Mouse (Mus musculus) midbrain, embryonic 13.5 days (tissue): Measurements from ENCODE around the gene Cdk8. TPM values are rescaled to one million over a fixed set of nuclear protein-coding genes. Genes with fewer than 3 reads are reported as not detected.

ENCODE experiments used
- ATAC-seq: fragments of 200-750 bp; cut with Nextera tagmentation; 2 replicates; pipeline ENCODE4 v1.8.0; 2017; ENCODE audit warnings: mild to moderate bottlenecking, moderate TSS enrichment, moderate library complexity
- H3K27ac ChIP-seq: fragments of 300-500 bp; sonication (generic); 2 replicates; pipeline ENCODE4 v1.5.1; 2015; ENCODE audit warnings: inconsistent platforms, mild to moderate bottlenecking, moderate library complexity
- H3K27me3 ChIP-seq: fragments of 300-500 bp; sonication (generic); 2 replicates; pipeline ENCODE4 v1.6.1; 2015; ENCODE audit warnings: mild to moderate bottlenecking, inconsistent platforms
- H3K36me3 ChIP-seq: fragments of 300-500 bp; sonication (generic); 2 replicates; pipeline ENCODE4 v1.6.1; 2015; ENCODE audit warnings: mild to moderate bottlenecking, inconsistent platforms
- H3K4me1 ChIP-seq: fragments of 300-500 bp; sonication (generic); replicated peaks from 2 replicates; pipeline ENCODE4 v1.6.1; 2015; ENCODE audit warnings: inconsistent platforms
- H3K4me2 ChIP-seq: fragments of 300-500 bp; sonication (generic); replicated peaks from 2 replicates; pipeline ENCODE4 v1.6.1; 2015; ENCODE audit warnings: moderate library complexity, mild to moderate bottlenecking, inconsistent platforms
- H3K4me3 ChIP-seq: fragments of 300-500 bp; sonication (generic); replicated peaks from 2 replicates; pipeline ENCODE4 v1.5.1; 2015; ENCODE audit warnings: mild to moderate bottlenecking, inconsistent platforms
- H3K9ac ChIP-seq: fragments of 300-500 bp; sonication (generic); replicated peaks from 2 replicates; pipeline ENCODE4 v1.6.1; 2015; ENCODE audit warnings: mild to moderate bottlenecking, inconsistent platforms
- H3K9me3 ChIP-seq: fragments of 300-500 bp; sonication (generic); 2 replicates; pipeline ENCODE4 v1.6.1; 2016; ENCODE audit warnings: mild to moderate bottlenecking, inconsistent platforms
- WGBS: fragments of 180-500 bp; shearing (Covaris S2); methylation state at CpG from one replicate; pipeline ENCODE4 v1.1.7; 2015; 5-methylcytosine and 5-hydroxymethylcytosine counted together
- polyA plus RNA-seq: library from polyadenylated mRNA; unstranded; fragments of >200 nt; fragmentation: Nextera tagmentation; extraction: Ambion mirVana; gene quantifications from 2 replicates; pipeline ENCODE4 v1.2.1, GENCODE M21; 2015

The Cdk8 gene
- polyA plus RNA-seq, 1 experiment from 2014 or later = 25.6 TPM

GRCm38 (mm10) chr5:146260003-146260402, 29.0 kb downstream of the Cdk8 start:
- no peak for ATAC-seq
- H3K27me3 ChIP-seq = no peaks in the 10 kb centered on the region
- H3K4me3 ChIP-seq = no peak overlapping the region
- peaks cover 31% of the 10 kb centered on the region for H3K36me3 ChIP-seq
- H3K9ac ChIP-seq = no peak overlapping the region
- H3K27ac ChIP-seq = no peak overlapping the region
- no peaks in the 10 kb centered on the region for H3K9me3 ChIP-seq
- WGBS = 59% methylated on average over 9 of the region's 9 CpGs
- no peak overlapping the region for H3K4me2 ChIP-seq
- H3K4me1 ChIP-seq = no peaks in the 10 kb centered on the region

- no peaks in the 10 kb centered on the region for H3K9me3 ChIP-seq
- H3K27me3 ChIP-seq = no peaks in the 10 kb centered on the region
- H3K4me1 ChIP-seq = no peaks in the 10 kb centered on the region
- no peak for ATAC-seq
- H3K4me2 ChIP-seq = no peak overlapping the region
- WGBS = 68% methylated on average over 4 of the region's 6 CpGs
- no peak overlapping the region for H3K4me3 ChIP-seq
- peaks cover 13% of the 10 kb centered on the region for H3K36me3 ChIP-seq
- no peak overlapping the region for H3K27ac ChIP-seq
- H3K9ac ChIP-seq = no peak overlapping the region
Measured at GRCm38 (mm10) chr5:146265934-146266591, 35.0 kb downstream of the Cdk8 start.

GRCm38 (mm10) chr5:146267776-146268175, 36.7 kb downstream of the Cdk8 start:
- Histone ChIP-seq H3K4me2 (no peak overlapping the region), H3K36me3 (peaks cover 9% of the 10 kb centered on the region), H3K4me1 (no peaks in the 10 kb centered on the region), H3K27me3 (no peaks in the 10 kb centered on the region), H3K9ac (no peak overlapping the region), H3K27ac (no peak overlapping the region), H3K4me3 (no peak overlapping the region), H3K9me3 (no peaks in the 10 kb centered on the region)
- ATAC-seq = no peak
- WGBS = 89% methylated on average over 7 of the region's 7 CpGs

GRCm38 (mm10) chr5:146270593-146270992, 39.6 kb downstream of the Cdk8 start:
- H3K27ac ChIP-seq = no peak overlapping the region
- H3K9me3 ChIP-seq = no peaks in the 10 kb centered on the region
- ATAC-seq = no peak
- no peaks in the 10 kb centered on the region for H3K27me3 ChIP-seq
- no peak overlapping the region for H3K4me3 ChIP-seq
- 85% methylated on average over 9 of the region's 9 CpGs for WGBS
- H3K4me1 ChIP-seq = no peaks in the 10 kb centered on the region
- no peak overlapping the region for H3K9ac ChIP-seq
- H3K36me3 ChIP-seq = peaks cover 19% of the 10 kb centered on the region
- H3K4me2 ChIP-seq = no peak overlapping the region

GRCm38 (mm10) chr5:146271662-146272061, 40.6 kb downstream of the Cdk8 start:
- Histone ChIP-seq H3K4me3 (no peak overlapping the region), H3K4me2 (no peak overlapping the region), H3K9ac (no peak overlapping the region), H3K36me3 (peaks cover 24% of the 10 kb centered on the region), H3K27ac (no peak overlapping the region), H3K27me3 (no peaks in the 10 kb centered on the region), H3K9me3 (no peaks in the 10 kb centered on the region), H3K4me1 (no peaks in the 10 kb centered on the region)
- 91% methylated on average over 5 of the region's 5 CpGs for whole genome bisulfite sequencing
- ATAC-seq = no peak

GRCm38 (mm10) chr5:146273096-146273495, 42.1 kb downstream of the Cdk8 start:
- Histone ChIP-seq H3K4me1 (no peaks in the 10 kb centered on the region), H3K36me3 (peaks cover 24% of the 10 kb centered on the region), H3K9ac (no peak overlapping the region), H3K4me2 (no peak overlapping the region), H3K9me3 (no peaks in the 10 kb centered on the region), H3K27me3 (no peaks in the 10 kb centered on the region), H3K27ac (no peak overlapping the region), H3K4me3 (no peak overlapping the region)
- 90% methylated on average over 4 of the region's 4 CpGs for WGBS
- no peak for ATAC-seq

- no peaks in the 10 kb centered on the region for H3K4me1 ChIP-seq
- H3K9me3 ChIP-seq = no peaks in the 10 kb centered on the region
- WGBS = 93% methylated on average over 4 of the region's 4 CpGs
- no peak overlapping the region for H3K4me2 ChIP-seq
- no peaks in the 10 kb centered on the region for H3K27me3 ChIP-seq
- no peak overlapping the region for H3K4me3 ChIP-seq
- H3K27ac ChIP-seq = no peak overlapping the region
- H3K36me3 ChIP-seq = peaks cover 26% of the 10 kb centered on the region
- no peak for ATAC-seq
- H3K9ac ChIP-seq = no peak overlapping the region
Measured at GRCm38 (mm10) chr5:146274420-146275045, 43.5 kb downstream of the Cdk8 start.

- Histone ChIP-seq H3K36me3 (peaks cover 22% of the 10 kb centered on the region), H3K27me3 (no peaks in the 10 kb centered on the region), H3K4me2 (no peak overlapping the region), H3K9ac (no peak overlapping the region), H3K9me3 (no peaks in the 10 kb centered on the region), H3K4me3 (no peak overlapping the region), H3K27ac (no peak overlapping the region), H3K4me1 (no peaks in the 10 kb centered on the region)
- WGBS = 95% methylated on average over 4 of the region's 4 CpGs
- ATAC-seq = no peak
Measured at GRCm38 (mm10) chr5:146277513-146277912, 46.5 kb downstream of the Cdk8 start.

- peaks cover 25% of the 10 kb centered on the region for H3K36me3 ChIP-seq
- no peaks in the 10 kb centered on the region for H3K27me3 ChIP-seq
- H3K4me1 ChIP-seq = no peaks in the 10 kb centered on the region
- H3K4me2 ChIP-seq = no peak overlapping the region
- H3K4me3 ChIP-seq = no peak overlapping the region
- H3K9me3 ChIP-seq = no peaks in the 10 kb centered on the region
- ATAC-seq = no peak
- no peak overlapping the region for H3K9ac ChIP-seq
- H3K27ac ChIP-seq = no peak overlapping the region
Measured at GRCm38 (mm10) chr5:146280012-146280411, 49.0 kb downstream of the Cdk8 start.

- Histone ChIP-seq H3K9me3 (no peaks in the 10 kb centered on the region), H3K27ac (no peak overlapping the region), H3K4me1 (no peaks in the 10 kb centered on the region), H3K27me3 (no peaks in the 10 kb centered on the region), H3K9ac (no peak overlapping the region), H3K4me2 (no peak overlapping the region), H3K4me3 (no peak overlapping the region), H3K36me3 (peaks cover 25% of the 10 kb centered on the region)
- ATAC-seq = no peak
- 95% methylated on average over 4 of the region's 4 CpGs for WGBS
Measured at GRCm38 (mm10) chr5:146281241-146281818, 50.3 kb downstream of the Cdk8 start.

GRCm38 (mm10) chr5:146281884-146282579, 51.0 kb downstream of the Cdk8 start:
- peaks cover 31% of the 10 kb centered on the region for H3K36me3 ChIP-seq
- no peaks in the 10 kb centered on the region for H3K9me3 ChIP-seq
- H3K4me3 ChIP-seq = no peak overlapping the region
- no peaks in the 10 kb centered on the region for H3K27me3 ChIP-seq
- H3K4me1 ChIP-seq = no peaks in the 10 kb centered on the region
- H3K9ac ChIP-seq = no peak overlapping the region
- H3K4me2 ChIP-seq = no peak overlapping the region
- H3K27ac ChIP-seq = no peak overlapping the region
- WGBS = 80% methylated on average over 13 of the region's 13 CpGs
- no peak for ATAC-seq

GRCm38 (mm10) chr5:146283899-146284298, 52.9 kb downstream of the Cdk8 start:
- peaks cover 6% of the 10 kb centered on the region; the same call in 1 of the 2 replicates for H3K4me1 ChIP-seq
- 93% methylated on average over 6 of the region's 6 CpGs for WGBS

More at GRCm38 (mm10) chr5:146283899-146284298, 52.9 kb downstream of the Cdk8 start:
- Histone ChIP-seq H3K9ac (no peak overlapping the region), H3K9me3 (no peaks in the 10 kb centered on the region), H3K4me3 (no peak overlapping the region), H3K4me2 (no peak overlapping the region), H3K27me3 (no peaks in the 10 kb centered on the region), H3K36me3 (peaks cover 44% of the 10 kb centered on the region), H3K27ac (no peak overlapping the region)
- no peak for ATAC-seq
